Mouse (Mus musculus) embryo, embryonic 10.5 days (tissue): ENCODE data around the gene Selenbp1.
"Not testable (repeated sequence)": the region's sequence is repeated elsewhere in the genome, so short reads cannot be mapped to it uniquely, and the experiment has no call there.

ENCODE experiments used
- DNase-seq: peaks from one replicate; pipeline ENCODE4 v3.0.0-alpha.2; 2015; ENCODE audit warnings: low spot score

The Selenbp1 gene

DNA sequence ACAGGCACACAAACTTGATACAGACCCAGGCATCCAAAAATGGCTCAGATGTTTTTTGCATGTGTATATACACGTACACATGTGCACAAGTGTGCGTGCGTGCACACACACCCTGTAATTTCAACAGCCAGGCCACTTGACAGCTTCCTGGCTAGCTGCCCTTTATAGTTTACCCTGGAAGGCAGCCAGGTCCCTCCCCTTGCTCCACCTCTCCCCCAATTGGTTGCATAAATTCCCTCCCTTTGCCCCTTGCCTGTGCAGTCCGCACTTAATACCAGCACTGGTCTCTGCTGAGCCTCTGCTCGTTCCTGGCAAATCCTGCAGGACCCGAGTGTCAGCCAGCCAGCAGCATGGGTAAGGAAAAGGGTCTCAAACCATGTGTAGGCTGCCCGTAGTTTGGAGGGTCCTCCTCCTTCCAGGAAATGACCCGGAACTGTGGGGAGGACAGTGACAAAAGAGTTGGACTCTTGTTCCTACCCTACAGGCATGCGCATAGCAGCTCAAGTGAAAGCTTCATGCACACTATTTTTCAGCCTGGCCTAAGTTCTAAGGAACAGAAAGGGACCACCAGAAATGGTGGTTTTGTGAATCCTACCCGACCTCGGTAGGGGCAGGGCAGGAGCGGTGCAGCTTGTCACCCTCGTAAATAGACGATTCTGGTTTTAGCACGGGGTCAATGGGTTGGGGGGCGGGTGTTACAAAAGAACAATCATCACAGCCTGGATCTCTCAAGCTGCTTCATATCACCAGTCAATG, at the start of gene Selenbp1:
Selenbp1 (plus strand) TSS at position 248 of the 756 bp plus-strand sequence.
- DNase-seq = peak; percentile 66

GRCm38 (mm10) chr3:94886316-94887224, 46.3 kb upstream of the Selenbp1 start, which contains the start of gene Psmb4:
TSS of gene Psmb4 (minus strand) at chr3:94886961.
- peak; percentile 96 for DNase-seq

GRCm38 (mm10) chr3:94888595-94888994, 44.3 kb upstream of the Selenbp1 start:
- DNase-seq = peak; percentile 65

DNA sequence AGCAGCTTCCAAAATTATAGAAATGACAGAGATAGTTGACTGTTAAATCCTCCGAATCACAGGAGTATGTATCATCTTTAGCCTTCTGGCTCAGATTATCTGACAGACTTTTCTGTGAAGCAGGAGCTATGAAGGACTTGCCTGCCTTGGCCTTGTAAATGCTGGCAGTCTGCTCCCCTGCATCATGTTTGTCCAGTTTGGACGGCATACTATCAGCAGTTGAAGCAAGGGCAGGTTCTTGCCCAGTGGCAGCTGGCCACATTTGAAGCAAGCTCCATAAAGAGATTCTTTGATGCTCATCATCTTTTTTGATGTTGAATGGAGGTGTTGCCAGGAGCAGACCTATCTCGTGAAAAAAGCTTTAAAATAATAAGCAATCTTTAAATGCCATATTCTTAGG, 38.8 kb upstream of the Selenbp1 start:
- DNase-seq = no peak

DNA sequence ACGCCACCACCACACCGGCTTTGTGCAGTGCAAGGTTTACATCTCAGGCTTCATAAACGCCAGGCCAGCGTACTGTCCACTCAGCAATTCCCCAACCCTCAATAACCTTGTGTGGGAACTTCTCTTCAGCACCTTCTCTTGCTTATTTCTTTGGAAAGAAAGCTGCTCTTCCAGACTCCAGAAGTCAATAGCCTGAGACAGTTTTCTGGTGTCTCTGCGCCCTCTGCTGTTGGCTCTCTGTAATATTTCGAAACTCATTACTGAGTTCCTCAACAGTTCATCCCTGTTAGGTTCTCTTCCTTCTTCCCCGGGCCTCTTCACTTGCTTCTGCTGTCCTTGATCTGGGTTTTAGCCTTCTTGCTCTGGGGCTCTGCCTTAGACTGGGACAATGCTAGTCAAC, 30.1 kb upstream of the Selenbp1 start:
- DNase-seq = peak; percentile 83

DNA sequence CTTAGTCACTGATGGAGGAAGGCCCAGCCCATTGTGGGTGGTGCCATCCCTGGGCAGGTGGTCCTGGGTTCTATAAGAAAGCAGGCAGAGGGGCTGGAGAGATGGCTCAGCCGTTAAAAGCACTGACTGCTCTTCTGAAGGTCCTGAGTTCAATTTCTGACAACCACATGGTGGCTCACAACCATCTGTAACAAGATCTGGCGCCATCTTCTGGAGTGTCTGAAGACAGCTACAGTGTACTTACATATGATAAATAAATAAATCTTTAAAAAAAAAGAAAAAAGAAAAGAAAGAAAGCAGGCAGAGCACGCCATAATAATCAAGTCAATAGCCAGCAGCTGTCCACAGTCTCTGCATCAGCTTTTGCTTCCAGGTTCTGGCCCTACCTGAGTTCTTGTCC, 28.1 kb upstream of the Selenbp1 start:
- not testable (repeated sequence) for DNase-seq

DNA sequence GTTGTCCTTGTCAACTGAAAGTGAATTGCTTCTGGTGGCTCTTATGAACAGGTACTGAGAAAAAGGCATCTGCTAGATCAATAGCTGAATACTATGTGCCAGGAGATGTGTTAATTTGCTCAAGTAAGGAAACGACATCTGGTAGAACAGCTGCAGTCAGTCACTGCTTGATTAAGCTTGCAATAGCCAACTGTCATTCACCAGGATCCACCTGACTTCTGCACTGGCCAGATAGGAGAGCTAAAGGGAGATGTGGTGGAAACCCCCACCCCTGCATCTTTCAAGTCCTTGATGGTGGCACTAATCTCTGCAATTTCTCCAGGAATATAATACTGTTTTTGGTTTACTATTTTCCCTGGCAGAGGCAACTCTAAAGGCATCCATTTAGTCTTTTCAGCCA, 26.4 kb upstream of the Selenbp1 start:
- no peak for DNase-seq

GRCm38 (mm10) chr3:94911050-94911693, 21.7 kb upstream of the Selenbp1 start:
- no peak for DNase-seq

DNA sequence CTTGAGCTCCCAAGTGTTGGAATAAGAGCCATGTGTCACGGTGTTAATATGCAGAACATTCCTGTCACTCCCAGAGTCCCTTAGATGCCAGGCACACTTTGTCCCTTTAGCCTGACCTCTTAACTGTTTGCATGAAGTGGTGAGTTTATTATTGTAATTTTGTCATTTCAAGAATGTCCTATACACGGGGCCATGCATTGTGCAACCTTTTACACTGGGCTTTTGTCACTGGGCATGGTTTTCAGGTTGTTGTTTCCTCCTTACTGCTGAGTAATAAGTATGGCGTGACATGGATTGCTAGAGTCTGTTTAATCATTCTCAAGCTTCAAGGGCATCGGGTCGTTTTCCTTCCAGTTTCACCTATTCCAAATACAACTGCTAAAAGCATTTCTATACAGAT, 19.1 kb upstream of the Selenbp1 start:
- no peak for DNase-seq

GRCm38 (mm10) chr3:94915903-94916741, 16.7 kb upstream of the Selenbp1 start:
- DNase-seq = no peak

DNA sequence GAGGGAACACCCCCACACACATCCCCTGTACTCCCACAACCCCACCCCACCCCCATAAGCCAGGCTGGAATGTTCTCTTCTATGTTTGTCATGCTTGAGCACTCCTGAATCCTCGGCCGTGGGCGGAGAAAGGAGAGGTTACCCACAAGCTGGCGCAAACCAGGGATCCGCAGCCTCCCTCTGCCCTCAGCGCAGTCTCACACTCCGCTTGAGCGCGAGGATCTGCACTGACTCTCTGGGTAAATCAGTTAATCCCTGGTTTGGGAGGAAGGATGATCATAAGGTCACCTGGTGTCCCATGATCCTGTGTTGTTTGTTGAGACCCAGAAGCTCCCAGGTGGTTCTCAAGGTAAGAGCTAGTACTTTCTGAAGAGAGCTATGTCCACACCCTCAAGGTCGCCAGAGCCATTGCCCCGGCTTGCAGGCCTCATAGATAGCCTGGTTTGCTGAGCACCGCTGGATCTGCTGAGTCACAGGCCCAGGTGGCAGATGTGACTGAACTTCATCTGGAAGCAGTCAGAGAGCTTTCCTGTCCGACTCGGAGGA, 15.0 kb upstream of the Selenbp1 start:
- no peak for DNase-seq

DNA sequence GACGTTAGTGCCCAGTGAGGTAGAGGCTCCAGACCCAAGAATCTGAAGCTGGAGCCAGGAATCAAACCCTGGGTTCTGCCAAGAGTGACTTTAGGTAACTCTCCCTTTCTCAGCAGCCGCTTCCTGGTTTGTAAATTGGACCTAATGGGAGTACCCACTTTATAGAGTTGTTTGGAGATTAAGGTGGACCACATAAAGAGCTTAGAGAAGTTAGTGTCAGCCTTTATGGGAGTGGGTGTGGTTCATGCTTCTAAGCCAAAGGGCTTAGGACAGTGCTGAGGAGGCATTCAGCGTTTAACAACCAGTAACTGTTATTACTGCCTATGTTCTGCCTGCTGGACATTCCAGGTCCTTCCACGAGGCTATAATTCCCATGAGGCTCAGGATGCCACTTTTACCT, 14.0 kb upstream of the Selenbp1 start:
- no peak for DNase-seq

DNA sequence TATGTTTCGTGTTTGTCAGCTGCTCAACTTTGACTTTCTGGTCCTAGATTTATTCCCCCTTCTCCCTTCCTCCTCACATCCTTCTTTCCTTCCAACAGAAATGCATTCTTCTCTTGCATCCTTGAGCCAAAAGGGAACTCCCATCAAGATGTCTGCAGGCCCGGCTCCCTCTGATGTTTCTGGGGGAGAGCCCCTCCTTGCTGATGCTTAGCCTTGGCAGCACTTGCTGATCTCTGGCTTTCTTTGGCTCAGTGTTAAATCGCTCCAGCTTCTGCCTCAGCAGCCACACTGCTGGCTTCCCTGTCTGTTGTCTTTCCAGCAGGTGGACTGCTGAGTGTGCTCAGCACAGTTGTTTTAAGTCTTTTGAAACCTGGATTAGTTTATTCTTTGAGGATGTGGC, 11.8 kb upstream of the Selenbp1 start:
- no peak for DNase-seq

GRCm38 (mm10) chr3:94922333-94922732, 10.5 kb upstream of the Selenbp1 start:
- DNase-seq = no peak

GRCm38 (mm10) chr3:94924688-94925087, 8.2 kb upstream of the Selenbp1 start:
- no peak for DNase-seq

- DNase-seq = not testable (repeated sequence)
Measured at GRCm38 (mm10) chr3:94926301-94926736, 6.5 kb upstream of the Selenbp1 start.

- DNase-seq = not testable (repeated sequence)
Measured at GRCm38 (mm10) chr3:94928979-94929378, 3.9 kb upstream of the Selenbp1 start.

DNA sequence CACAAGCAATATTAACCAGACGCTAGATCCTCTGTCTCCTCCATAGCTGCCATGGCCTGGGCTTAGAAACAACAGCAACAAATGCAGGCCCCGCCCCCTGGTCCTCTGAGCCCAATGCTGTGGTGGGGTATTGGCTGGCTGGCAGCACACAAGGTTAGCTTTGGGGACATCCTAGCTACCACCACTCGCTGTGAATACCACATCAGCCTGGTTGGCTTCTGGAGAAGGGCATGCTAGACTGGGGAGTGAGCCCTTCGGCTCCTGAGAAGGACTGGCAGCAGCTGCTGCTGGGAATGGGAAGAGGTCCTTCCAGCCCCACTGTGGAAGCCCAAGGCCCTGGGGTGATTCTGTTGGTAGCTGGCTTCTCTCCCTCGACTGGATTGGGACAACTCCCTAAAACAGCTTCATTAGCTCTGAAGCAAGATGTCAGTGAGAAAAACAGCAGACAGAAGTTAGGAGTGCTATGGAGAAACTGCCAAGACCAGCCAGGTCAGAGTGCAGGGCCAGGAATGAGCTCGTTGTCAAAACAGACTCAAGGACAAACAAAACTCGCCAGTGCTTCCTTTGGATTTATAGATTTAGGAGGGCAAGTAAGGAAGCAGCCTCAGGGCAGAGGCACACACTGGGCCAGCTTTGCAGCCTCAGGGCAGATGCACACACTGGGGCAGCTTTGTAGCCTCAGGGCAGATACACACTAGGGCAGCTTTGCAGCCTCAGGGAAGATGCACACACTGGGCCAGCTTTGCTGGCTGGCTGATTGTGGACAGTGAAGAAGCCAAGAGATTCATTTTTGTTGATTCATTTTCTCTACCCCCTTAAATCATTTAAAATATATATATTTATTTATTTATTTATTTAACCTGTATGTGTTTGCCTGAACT, 2.2 kb upstream of the Selenbp1 start:
- peak; percentile 36 for DNase-seq

- DNase-seq = not testable (repeated sequence)
Measured at GRCm38 (mm10) chr3:94931427-94932082, 1.3 kb upstream of the Selenbp1 start.

DNA sequence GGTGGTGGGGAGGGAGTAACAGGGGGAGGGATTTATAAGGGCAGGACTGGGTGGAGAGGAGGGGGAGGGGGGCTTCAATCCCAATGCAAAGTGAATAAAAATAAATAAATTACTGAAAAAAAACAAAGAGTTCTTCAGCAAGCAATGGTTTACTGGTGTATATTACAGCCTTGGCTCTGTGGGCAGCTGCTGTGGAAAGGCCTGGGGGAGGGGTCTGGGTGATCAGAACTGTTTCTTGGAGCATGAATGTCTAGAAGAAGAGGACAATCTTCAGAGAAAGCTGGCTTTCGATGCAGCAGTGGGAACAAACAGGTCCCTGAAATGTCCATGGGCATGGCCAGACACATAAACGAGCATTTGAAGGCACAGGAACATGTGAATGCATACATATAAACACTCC, 577 bp upstream of the Selenbp1 start:
- not testable (repeated sequence) for DNase-seq
